Mouse (Mus musculus): ENCODE data around the gene Tnni1.

The Tnni1 gene

GRCm38 (mm10) chr1:135844481-135844880, 65.2 kb downstream of the Tnni1 start:
- DNase-seq (ENCODE audit: low read depth, low spot score): no peak

GRCm38 (mm10) chr1:135846632-135847031, 67.4 kb downstream of the Tnni1 start:
- no peak for DNase-seq (ENCODE audit: low read depth, low spot score)

GRCm38 (mm10) chr1:135847139-135847562, 67.9 kb downstream of the Tnni1 start:
- peak; percentile 61 for DNase-seq (ENCODE audit: low read depth, low spot score)

GRCm38 (mm10) chr1:135847611-135848351, 68.5 kb downstream of the Tnni1 start:
- DNase-seq (ENCODE audit: low read depth, low spot score): no peak

GRCm38 (mm10) chr1:135850722-135851512, 71.7 kb downstream of the Tnni1 start:
- DNase-seq (ENCODE audit: low read depth, low spot score): no peak

- no peak for DNase-seq (ENCODE audit: low read depth, low spot score)
Observed at GRCm38 (mm10) chr1:135852044-135852756, 73.0 kb downstream of the Tnni1 start.

GRCm38 (mm10) chr1:135853200-135853599, 74.0 kb downstream of the Tnni1 start:
- no peak for DNase-seq (ENCODE audit: low read depth, low spot score)

GRCm38 (mm10) chr1:135854591-135855343, 75.5 kb downstream of the Tnni1 start:
- no peak for DNase-seq (ENCODE audit: low read depth, low spot score)

- no peak for DNase-seq (ENCODE audit: low read depth, low spot score)
Observed at GRCm38 (mm10) chr1:135855344-135855687, 76.1 kb downstream of the Tnni1 start.

GRCm38 (mm10) chr1:135856070-135856469, 76.8 kb downstream of the Tnni1 start:
- no peak for DNase-seq (ENCODE audit: low read depth, low spot score)

GRCm38 (mm10) chr1:135857137-135857775, 78.0 kb downstream of the Tnni1 start:
- no peak for DNase-seq (ENCODE audit: low read depth, low spot score)

GRCm38 (mm10) chr1:135858533-135858932, 79.3 kb downstream of the Tnni1 start:
- no peak for DNase-seq (ENCODE audit: low read depth, low spot score)
